Mouse (Mus musculus) 3134 (cell line): Measurements from ENCODE around the gene Tbcc.

Experiments
- DNase-seq: peaks from one replicate; pipeline ENCODE4 v3.0.0-alpha.2; 2011; ENCODE audit warnings: low spot score; ENCODE audit not compliant: insufficient read length; ENCODE audit errors: extremely low read depth

Tbcc gene

DNA sequence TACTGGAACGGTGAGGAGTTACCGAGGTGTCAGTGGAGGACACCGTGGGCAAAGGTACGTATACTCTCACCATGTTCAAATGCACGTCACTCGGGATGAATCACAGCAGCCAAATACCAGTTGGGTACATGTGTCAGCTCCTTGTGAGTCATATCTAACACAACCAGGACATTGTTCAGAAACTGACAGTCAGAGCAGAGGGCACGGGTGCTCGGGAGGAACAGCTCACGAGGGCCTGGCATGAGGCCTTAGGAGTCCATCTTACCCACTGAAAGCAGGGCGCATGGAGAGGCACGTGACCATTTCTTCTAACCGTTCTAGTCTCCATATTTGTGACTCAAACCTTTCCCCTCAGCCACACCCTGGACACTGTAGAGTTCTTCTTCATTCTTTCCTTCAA, 23.6 kb upstream of the Tbcc start:
- peak; percentile 86 for DNase-seq

DNA sequence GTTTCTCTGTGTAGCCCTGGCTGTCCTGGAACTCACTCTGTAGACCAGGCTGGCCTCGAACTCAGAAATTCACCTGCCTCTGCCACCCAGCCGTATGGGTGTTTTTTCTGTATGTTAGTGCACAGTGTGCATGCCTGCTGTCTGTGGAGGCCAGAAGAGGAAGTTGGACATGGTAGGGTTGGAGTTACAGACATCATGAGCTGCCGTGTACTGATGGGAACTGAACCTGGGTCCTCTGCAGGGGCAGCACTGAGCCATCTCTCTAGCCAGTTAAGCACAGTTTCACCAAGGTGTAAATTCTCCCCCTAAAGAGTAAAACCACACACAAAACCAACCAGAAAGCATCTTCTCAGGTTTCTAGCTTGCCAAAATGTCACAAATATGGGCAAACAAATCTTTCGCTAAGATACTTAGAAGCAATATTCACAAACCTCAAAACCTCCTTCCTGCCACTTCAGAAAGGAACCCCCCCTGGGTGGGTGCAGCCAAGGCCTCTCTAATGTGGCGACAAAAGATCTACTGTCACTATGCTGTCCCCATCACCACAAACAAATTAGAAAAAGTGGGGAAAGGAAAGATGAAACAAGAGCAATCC, 20.2 kb upstream of the Tbcc start:
- DNase-seq = no peak

DNA sequence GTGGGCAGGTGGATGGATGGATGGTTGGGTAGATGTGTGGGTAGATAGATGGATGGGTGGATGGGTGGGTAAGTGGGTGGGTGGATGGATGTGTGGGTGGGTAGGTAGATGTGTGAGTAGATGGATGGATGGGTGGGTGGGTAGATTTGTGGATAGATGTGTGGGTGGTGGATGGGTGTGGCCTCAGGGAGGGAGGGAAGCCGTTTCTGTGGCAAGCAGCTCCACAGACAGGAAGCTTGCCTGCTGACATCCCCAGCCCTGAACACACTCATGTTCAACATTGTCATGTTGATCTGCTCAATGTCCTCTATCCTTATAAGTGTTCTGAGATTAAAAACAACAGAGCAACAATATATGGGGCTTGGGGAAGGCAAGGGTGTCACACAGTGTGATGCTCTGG, 19.6 kb upstream of the Tbcc start:
- DNase-seq = no peak

DNA sequence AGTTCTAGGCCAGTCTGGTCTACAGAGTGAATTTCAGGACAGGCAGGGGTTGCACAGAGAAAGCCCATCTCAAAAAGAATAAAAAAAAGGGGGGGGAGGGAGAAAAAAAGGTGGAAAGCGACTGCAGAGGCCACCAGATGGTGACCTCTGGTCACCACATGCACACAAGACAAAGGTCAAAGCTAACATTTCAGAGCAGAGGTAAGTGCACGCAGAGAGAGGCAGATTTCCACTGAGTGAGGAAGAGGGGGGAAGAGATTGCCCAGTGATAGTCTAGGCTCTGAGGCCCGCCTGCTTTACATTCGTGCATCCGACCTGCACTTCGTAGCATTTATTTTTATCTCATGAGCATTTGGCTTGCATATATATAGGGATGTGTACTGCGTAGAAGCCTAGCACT, 17.7 kb upstream of the Tbcc start:
- no peak for DNase-seq

DNA sequence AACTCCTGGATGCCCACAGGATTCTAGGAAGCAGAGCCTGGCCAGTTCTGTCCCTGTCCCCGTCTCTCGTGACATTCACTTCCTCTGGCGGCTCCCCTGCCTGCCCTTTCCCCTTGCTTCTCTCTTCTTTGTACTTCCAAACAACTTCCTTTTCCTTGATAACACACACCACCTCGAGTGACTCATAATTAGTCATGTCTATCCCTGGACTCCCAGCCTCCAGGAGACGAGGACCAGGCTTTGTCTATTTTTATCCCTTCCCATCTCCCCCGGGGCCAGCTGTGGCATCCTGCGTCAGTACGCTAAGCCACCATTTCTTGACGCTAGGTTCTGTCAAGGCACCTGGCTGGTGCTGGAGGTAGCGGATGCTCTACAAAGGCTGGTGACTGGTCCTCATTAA, 16.4 kb upstream of the Tbcc start:
- DNase-seq = peak; percentile 78

DNA sequence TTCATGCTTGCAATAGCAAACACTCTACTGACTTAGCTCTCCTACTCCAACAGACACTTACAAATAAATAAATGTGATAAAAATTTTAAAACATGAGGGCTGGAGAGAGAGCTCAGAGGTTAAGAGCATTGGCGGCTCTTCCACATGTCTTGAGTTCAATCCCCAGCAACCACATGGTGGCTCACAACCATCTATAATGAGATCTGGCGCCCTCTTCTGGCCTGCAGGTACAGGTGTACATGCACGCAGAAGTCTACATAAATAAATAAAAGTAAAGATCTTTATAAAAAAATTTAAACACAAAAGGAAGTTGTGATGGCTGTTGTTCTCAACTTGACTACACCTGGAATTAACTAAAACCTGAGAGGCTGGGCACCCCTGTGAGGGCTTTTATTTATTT, 14.9 kb upstream of the Tbcc start:
- DNase-seq = no peak

DNA sequence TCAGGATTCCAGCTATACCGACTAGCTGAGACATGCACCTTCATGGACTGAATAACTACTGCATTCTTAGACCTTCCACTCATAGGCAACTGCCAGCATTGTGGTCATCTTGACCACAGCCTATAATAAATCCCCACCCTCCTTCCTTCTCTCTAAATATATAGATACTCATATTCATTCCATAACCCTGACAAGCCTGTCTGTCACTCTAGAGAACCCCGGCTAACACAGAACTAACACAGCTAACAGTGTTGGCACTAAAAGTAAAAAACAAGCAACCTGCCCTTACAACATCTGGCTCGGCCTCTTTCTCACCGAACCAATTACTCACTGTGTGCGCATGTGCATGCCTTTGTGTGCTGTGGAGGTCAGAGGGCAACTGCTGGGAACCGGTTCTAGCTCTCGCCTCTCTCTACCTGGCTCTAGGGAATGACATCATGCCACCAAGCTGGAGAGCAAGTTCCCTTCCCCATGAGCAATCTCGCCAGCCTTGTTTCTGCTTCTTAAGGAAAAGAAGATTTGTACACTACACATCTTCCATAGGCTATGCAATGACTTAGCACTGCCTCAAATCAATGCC, 14.0 kb upstream of the Tbcc start:
- peak; percentile 64 for DNase-seq

DNA sequence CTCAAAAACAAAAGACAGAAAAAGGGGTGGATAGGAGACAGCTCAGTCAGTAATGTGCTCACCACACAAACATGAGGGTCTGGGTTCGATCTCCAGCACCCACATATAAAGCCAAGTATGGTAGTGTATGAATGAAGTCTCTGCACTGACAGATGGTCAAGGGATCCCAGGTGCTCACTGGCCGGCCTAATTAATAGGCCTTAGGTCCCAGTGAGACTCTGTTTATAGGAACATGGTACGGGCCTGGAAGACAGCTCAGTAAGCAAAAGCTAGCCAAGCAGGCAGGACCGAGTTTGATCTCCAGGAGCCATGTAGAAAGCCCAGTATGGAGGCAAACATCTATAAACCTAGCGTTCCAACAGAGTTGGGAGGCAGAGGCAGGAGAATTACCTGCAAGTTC, 13.4 kb upstream of the Tbcc start:
- no peak for DNase-seq

DNA sequence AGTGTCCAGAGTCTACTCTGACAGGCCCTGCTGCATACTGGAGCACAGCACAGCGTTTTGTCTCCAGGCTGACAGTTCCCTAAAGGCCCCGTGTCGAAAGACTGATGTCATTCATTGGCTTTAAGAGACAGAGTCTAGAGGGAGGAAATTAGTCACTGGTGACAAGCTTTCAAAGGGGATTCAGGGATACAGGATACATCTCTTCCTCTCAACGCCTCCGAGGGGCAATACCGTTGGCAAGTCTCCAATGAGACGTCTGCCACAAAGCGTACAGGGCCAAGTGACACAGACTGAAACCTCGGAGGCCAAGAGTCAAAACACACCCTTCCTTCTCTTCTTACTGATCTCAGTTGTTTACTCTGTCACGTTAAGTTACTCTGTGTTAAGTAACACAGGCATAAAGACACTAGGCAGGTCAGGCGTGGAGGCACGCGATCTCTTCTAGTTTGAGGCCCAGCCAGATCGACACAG, 10.6 kb upstream of the Tbcc start:
- peak; percentile 71 for DNase-seq

DNA sequence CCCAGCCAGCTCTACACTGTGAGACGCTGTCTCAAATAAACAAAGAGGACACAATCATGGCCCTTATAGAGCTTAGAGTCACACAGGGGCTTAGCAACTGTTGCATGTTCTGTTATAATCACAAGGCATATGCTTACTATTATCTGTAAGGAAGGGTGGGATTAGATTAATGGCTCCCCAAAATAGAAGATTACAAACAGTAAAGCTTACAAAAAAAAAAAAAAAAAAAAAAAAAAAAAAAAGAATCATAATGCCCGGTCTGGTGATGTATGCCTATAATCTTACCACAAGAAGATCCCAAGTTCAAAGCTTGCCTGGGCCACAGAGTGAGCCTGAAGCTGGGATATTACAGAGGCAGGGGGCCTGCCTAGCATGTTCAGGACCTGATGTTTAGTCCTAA, 10.2 kb upstream of the Tbcc start:
- DNase-seq = no peak

DNA sequence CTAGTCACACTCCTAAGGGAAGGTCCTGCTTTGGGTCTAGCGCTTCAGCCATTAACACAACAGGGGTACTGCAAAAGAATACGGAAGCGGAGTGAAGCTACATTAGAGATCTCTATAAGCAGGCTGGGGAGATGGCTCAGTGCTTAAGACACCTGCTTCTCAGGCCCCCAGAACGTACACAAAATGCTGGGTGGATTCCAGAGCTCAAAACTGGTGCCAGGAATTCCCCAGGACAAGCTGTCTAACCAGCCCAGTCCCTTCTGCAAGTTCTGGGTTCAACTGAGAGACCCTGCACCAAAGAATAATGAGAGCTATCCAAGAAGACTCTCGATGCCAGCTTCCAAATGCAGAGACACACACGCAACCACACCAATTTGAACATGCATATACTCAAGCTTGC, 8.8 kb upstream of the Tbcc start:
- no peak for DNase-seq

DNA sequence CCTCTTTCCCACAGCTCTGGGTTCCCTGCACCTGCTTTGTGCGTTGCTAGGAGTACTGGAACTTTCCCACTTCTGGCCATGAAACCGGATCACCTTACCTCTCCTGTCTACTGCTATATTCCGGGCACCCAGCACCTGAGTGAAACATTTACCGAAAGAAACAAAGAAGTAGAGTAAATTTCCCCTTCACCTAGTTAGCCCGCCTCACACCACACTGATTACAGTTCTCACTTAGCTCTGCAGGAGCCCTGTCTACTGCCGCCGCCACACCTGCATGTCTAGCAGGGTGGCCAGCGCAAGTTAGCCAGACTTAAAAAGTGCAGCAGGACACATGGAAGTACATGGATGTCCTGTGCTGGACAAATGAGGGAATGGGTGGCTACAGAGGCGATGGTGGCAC, 7.4 kb upstream of the Tbcc start:
- no peak for DNase-seq

DNA sequence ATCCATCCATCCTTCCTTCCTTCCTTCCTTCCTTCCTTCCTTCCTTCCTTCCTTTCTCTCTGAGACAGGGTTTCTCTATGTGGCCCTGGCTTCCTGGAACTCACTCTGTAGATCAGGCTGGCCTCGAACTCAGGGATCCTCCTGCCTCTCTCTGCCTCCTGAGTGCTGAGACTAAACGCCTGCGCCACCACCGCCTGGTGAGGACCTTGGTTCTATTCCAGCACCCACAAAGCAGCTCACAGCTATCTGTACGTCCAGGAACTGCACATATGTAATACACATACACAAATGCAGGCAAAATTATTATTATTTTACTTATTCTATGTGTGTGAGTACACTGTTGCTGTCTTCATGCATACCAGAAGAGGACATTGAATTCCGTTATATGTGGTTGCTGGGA, 5.7 kb upstream of the Tbcc start:
- DNase-seq = no peak

DNA sequence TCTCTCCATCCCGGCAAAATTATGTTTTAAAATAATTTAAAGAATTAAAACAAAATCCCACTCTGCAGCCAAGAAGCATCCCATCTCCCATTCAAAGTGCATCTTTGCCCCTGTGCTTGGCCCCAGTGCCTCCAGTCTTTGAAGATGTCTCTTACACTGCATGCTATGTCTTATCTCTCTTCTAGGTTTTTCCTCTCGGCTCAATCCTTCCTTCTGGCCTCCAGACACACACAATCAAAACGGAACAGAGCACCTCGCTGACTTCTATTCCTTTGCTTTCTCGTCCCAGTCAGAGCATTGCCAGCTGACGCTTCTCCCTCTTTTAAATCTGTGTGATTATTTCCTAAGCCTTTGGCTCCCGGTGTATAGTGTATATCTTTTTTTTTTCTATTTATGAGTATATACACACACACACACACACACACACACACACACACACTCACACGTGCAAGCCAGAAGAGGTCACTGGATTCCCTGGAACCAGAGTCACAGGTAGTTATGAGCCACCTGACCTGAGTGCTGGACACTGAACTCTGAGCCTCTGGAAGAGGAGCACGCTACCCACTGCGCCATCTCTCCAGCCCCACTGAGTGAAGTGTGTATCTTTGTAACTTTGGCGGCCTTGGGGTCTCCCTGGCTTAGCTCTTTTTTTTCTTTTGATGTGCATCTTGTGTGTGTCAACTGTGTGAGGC, 5.1 kb upstream of the Tbcc start:
- DNase-seq = no peak

DNA sequence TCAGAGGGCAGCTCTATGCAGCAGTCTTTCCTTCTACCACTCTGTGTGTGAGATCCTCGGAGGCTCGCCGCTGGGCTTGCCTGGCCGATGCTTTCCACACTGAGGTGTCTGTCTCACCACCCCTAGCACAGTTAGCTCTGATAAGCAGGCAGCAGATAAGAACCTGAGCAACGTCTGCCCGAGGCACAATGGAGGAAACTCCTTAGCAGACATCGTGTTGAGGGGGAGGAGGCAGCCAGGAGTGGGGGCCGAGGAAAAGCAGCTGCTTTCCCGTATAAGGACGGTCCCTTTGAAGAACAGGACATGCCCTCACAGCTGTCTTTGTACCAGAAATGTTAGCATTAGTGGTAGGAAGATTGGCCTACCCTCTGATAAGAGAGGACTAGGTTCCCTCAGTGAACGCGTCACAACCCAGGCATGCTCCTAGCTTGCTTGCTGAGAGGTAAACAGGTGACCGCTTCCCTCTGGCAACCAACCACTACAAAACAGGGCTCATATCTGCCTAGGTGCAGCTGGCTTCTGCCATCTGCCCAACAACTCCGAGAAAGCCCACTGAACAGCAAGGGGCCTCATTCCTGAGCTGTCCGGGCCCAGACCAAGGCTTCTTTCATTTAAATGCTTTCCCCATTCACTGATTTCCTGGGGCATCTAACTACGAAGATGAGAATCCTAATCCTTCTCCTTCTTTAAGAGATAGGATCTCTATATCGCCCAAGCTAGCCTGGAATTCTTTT, 4.4 kb upstream of the Tbcc start:
- DNase-seq = no peak

DNA sequence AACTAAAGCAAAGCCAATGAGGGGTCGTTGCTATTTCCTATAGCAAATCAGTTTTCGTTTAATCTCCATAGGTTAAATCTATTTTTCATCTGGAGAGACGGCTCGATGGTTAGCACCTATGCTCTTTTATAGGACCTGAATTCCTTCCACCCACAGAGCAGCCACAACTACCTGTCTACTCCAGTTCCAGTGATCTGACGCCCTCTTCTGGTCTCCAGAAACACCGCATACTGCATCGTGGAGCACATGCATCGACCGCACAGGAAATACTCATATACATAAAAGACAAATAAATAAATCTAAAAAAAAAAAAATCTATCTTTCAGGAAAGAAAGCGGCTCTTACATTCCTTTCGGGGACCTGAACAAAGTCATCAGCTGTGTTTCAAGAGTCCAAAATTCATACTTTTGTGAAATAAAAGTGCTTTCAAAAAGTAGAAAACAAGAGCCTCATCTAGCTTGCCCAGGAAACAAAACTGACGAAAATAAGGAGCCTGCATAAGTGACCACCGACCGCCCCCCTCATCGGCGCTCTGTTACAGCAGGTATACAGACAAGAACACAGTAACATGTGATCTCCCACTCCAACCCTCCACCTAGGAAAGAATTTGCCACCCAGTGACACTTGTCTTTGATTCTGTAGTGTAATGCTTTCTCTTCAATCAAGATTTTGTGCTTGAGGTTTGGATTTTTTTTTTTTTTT, 1.8 kb upstream of the Tbcc start:
- DNase-seq = peak; percentile 51

DNA sequence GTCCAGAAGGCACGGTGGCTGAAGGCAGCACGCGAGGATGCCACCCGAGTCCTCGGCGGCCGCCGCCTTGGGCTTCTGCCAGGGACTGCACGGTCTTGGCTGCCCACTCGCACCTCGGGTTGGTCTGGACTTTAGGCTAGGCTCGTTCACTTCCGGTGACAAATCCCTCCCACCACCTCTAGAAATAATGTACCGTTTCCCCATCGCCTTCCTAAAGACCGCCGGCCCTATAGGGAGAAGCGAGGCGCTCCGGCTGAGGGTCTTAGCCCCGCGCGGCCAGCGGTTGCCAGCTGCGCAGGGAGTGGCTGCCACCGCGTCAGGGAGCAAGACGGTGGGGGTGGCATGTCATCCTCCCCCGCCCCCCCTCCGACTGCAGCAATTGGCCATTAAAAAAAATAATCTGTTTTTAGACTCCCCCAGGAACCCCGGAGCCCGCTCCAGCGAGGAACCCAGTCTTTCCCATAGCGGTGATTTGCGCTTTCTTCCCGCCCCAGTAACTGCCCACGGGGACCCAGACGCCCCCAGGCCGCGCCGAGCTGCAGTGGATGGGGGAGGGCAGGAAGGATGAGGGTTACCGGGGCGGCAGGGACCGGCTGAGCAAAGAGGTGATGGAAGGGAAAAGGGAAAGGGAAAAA, 917 bp upstream of the Tbcc start:
- peak; percentile 92 for DNase-seq

DNA sequence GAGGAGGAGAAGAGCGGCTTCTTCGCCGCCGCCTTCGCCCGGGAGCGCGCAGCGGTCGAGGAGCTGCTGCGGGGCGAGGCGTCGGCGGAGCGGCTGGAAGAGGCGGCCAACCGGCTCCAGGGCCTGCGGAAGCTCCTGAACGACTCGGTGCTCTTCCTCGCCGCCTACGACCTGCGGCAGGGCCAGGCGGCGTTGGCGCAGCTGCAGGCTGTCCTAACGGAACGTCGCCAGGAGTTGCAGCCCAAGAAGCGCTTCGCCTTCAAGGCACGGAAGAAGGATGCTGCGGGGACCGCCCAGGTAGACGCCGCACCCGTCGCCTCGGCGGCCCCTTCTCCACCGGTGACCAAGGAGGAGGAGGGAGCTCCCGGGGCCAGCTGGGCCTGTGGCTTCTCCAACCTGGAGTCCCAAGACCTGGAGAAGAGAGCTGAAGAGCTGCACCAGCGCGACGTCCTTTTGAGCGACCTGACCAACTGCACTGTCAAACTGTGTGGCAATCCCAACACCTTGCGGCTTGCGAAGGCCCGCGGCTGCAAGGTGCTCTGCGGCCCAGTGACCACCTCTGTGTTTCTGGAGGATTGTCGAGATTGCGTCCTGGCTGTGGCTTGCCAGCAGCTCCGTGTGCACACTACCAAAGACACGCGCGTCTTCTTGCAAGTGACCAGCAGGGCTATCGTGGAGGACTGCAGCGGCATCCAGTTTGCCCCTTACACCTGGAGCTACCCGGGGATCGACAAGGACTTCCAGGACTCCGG, 535 bp downstream of the Tbcc start:
- no peak for DNase-seq

DNA sequence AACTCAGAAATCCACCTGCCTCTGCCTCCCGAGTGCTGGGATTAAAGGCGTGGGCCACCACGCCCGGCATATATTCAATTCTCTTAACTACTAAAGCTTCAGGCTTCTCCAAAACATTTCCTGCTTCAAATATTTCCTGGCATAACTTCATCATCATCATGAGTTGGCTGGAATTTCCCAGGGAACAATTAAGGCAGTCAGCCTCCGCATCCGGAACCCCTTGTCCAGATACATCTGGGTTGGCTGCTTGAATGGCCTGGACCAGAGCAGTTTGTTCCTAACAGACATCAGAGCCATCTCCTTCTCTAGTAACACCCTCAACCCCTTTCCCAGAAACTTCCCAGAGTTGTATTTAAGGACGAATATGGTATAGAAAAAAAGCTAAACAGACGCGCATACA, 4.9 kb downstream of the Tbcc start:
- no peak for DNase-seq
